Mouse (Mus musculus): Measurements from ENCODE around the gene Tbc1d9b. TPM values are rescaled to one million over a fixed set of nuclear protein-coding genes. Genes with fewer than 3 reads are reported as not detected.

Tbc1d9b gene
- total and polyA plus RNA-seq, 2 experiments from 2014 or later: 32.1 to 62.6 TPM

DNA sequence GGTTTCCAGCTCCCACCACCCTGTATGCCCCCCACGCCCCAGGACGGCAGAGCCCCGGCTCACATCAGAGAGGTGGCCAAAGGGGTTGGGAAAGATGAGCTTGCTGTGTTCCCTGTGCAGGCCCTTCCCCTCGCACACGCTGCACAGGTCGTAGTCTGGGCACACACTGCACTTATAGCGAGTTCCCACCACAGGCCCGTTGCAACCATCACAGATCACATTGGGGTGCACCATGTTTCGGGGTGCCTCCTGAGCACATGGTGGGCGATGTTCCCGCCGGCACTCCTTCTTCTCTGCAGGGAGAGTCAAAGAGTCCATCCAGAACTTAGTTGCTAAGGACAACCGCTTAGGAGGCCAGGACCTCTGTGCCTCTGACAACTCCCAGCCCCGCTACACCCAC is 76.1 kb downstream of the Tbc1d9b start:
- WGBS: 97% methylated on average over 14 of the region's 14 CpGs
- Histone ChIP-seq H3K4me1 (ENCODE audit: insufficient read depth, low read length) (0 out of 2 replicates have a peak, but pooled peaks cover 8% of the 10 kb centered on the region), H3K36me3 (ENCODE audit: insufficient read depth, low read length) (peaks cover 47% of the 10 kb centered on the region), H3K27ac (no peak overlapping the region), H3K27me3 (ENCODE audit: insufficient read depth, low read length) (no peaks in the 10 kb centered on the region), H3K4me3 (ENCODE audit: low read length) (no peak overlapping the region), H3K4me2 (ENCODE audit: low read depth, low read length) (no peak overlapping the region), H3K9ac (replicated peaks; ENCODE audit: low read length) (no peak overlapping the region), H3K9me3 (ENCODE audit: low read length) (no peaks in the 10 kb centered on the region)
- DNase-seq (ENCODE audit: low spot score): no peak
- TF ChIP-seq CTCF (IDR thresholded peaks at IDR 0.05; ENCODE audit: low read depth): no peak
- ATAC-seq: no peak

DNA sequence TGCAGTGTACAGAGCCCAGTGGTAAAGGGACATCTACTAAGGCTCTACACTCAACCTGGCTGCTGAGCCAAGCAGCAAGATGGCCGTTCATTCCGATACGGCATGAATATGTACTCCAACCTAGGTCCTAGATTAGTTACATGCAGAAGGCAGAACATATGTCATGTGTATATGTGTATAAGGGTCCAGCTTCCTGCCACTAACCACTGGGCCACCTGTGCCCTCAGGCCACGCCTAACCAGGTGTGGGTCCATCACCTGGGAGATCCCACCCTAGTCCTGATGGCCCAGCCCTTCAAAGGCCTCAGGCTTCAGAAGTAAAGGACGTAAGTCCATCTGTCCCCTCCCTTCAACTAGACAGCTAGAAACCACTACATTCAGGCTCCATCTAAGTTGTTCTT is 76.8 kb downstream of the Tbc1d9b start:
- H3K36me3 ChIP-seq (ENCODE audit: insufficient read depth, low read length): peaks cover 40% of the 10 kb centered on the region
- no peaks in the 10 kb centered on the region for H3K9me3 ChIP-seq (ENCODE audit: low read length)
- H3K9ac ChIP-seq (replicated peaks; ENCODE audit: low read length): no peak overlapping the region
- ATAC-seq (no peak), DNase-seq (ENCODE audit: low spot score) (no peak)
- WGBS: 97% methylated on average over 5 of the region's 5 CpGs
- no peak overlapping the region for H3K4me3 ChIP-seq (ENCODE audit: low read length)
- no peak overlapping the region for H3K27ac ChIP-seq
- H3K4me2 ChIP-seq (ENCODE audit: low read depth, low read length): no peak overlapping the region
- no peak for TF ChIP-seq CTCF (IDR thresholded peaks at IDR 0.05; ENCODE audit: low read depth)
- 0 out of 2 replicates have a peak, but pooled peaks cover 8% of the 10 kb centered on the region for H3K4me1 ChIP-seq (ENCODE audit: insufficient read depth, low read length)
- H3K27me3 ChIP-seq (ENCODE audit: insufficient read depth, low read length): no peaks in the 10 kb centered on the region

DNA sequence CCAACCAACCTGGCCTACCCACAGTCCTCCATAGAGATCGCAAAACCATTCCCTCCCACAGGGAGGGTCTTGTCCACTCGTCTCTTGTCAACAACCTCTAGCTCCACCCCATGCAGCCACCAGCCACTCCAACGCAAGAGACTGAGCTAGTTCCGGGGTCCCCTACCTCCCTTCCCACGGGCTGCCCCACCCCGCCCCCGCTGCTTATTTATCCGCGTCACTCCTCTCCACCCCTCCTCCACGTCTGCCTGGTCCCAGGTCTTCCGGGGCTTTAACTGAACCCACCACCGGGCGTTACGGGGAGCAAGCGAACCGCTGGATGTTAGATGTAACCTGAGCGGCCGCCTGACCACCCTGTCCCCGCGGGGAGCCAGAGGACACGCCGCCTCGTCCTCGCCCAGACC is 78.9 kb downstream of the Tbc1d9b start:
- peaks cover 28% of the 10 kb centered on the region for H3K36me3 ChIP-seq (ENCODE audit: insufficient read depth, low read length)
- peak overlapping the region; percentile 81 for H3K4me3 ChIP-seq (ENCODE audit: low read length)
- H3K4me2 ChIP-seq (ENCODE audit: low read depth, low read length): peak overlapping the region; percentile 66
- under 1% methylated on average over 24 of the region's 24 CpGs for WGBS
- TF ChIP-seq CTCF (IDR thresholded peaks at IDR 0.05; ENCODE audit: low read depth): no peak
- peak overlapping the region; percentile 95 for H3K9ac ChIP-seq (replicated peaks; ENCODE audit: low read length)
- ATAC-seq (peak; percentile 96), DNase-seq (ENCODE audit: low spot score) (peak; percentile 96)
- peak overlapping the region; percentile 99 for H3K27ac ChIP-seq
- no peaks in the 10 kb centered on the region for H3K27me3 ChIP-seq (ENCODE audit: insufficient read depth, low read length)
- no peaks in the 10 kb centered on the region for H3K9me3 ChIP-seq (ENCODE audit: low read length)
- 0 out of 2 replicates have a peak, but pooled peaks cover 13% of the 10 kb centered on the region for H3K4me1 ChIP-seq (ENCODE audit: insufficient read depth, low read length)

DNA sequence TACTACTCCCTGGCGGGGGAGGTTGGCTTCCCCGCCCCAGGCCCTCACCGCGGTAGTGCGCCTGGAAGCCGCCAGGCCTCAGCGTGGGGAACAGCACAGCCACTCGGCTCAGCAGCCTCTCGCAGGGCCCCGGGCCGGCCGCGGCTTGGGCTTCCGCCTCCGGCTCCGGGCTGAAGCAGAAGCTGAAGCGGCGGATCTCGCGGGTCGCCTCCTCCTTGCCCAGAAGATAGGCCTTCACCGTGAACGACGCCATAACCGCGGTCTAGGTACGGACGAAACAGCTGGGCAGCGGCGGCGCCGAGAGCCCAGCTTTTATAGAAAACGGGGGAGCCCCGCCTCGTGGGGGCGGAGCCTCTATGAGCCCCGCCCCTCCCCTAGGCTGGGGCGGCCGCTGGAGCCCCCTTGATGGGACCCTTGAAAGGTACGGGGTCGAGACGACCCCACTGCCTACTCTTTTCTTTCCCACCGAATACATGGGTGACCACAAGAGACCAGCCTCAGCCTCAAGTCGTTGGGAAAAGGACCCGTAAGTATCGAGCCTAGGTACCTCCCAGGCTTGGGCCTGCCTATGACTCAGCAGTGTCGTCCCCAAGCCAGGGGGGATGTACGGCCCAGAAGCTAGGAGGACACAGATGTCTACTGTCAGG is 79.4 kb downstream of the Tbc1d9b start, which contains the start of the genes Sqstm1 and Mgat4b:
Sqstm1 (minus strand) TSS at position 323 of the 647 bp plus-strand sequence.
Mgat4b (plus strand) TSS at position 386 of the 647 bp plus-strand sequence.
- Histone ChIP-seq H3K4me1 (ENCODE audit: insufficient read depth, low read length) (peaks cover 16% of the 10 kb centered on the region; the same call in 1 of the 2 replicates), H3K27me3 (ENCODE audit: insufficient read depth, low read length) (no peaks in the 10 kb centered on the region), H3K9me3 (ENCODE audit: low read length) (no peaks in the 10 kb centered on the region), H3K27ac (peak within 1 kb of the TSS; percentile 99), H3K9ac (replicated peaks; ENCODE audit: low read length) (peak within 1 kb of the TSS; percentile 95), H3K36me3 (ENCODE audit: insufficient read depth, low read length) (peaks cover 23% of the 10 kb centered on the region), H3K4me2 (ENCODE audit: low read depth, low read length) (peak within 1 kb of the TSS; percentile 66), H3K4me3 (ENCODE audit: low read length) (peak within 1 kb of the TSS; percentile 81)
- DNase-seq (ENCODE audit: low spot score): peak; percentile 91
- ATAC-seq: peak; percentile 72
- TF ChIP-seq CTCF (IDR thresholded peaks at IDR 0.05; ENCODE audit: low read depth): peak; percentile 23; the same call in 1 of the 2 replicates
- WGBS: under 1% methylated on average over 47 of the region's 48 CpGs

DNA sequence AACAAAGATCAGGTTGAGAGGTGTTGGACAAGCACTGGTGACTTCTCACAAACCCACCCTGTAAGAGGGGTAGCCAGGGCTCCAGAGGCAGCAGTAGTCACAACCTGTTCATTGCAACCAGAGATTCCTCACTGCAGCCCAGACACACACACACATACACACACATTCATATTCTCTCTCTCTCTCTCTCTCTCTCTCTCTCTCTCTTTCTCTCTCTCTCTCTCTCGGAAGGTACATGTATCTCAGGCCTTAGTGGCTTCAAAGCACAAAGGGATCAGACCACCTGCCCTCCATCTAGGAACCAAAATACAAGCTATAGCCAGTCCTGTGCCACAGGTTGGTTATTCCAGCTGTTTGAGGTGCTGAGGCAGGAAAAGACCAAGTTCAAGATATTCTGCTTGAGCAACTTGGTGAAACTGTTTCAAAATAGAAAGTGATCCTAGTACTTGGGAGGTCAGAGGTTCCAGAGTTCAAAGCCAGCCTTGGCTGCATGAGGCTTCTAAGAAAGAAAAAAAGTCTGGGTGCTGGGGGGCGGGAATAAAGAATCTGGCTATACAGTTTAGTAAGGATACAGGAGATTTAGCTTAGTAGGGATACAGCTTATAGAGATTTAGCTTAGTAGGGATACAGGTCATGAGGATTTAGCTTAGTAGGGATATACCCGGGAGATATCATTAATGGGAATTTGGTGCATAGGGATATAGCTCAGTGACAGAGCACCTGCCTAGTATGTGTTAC is 80.3 kb downstream of the Tbc1d9b start:
- peak overlapping the region; percentile 66 for H3K4me2 ChIP-seq (ENCODE audit: low read depth, low read length)
- ATAC-seq (no peak), DNase-seq (ENCODE audit: low spot score) (no peak)
- 83% methylated on average over 3 of the region's 3 CpGs for WGBS
- H3K27me3 ChIP-seq (ENCODE audit: insufficient read depth, low read length): no peaks in the 10 kb centered on the region
- peak overlapping the region; percentile 99 for H3K27ac ChIP-seq
- no peak for TF ChIP-seq CTCF (IDR thresholded peaks at IDR 0.05; ENCODE audit: low read depth)
- H3K9ac ChIP-seq (replicated peaks; ENCODE audit: low read length): no peak overlapping the region
- no peaks in the 10 kb centered on the region for H3K9me3 ChIP-seq (ENCODE audit: low read length)
- peaks cover 18% of the 10 kb centered on the region; the same call in 1 of the 2 replicates for H3K4me1 ChIP-seq (ENCODE audit: insufficient read depth, low read length)
- peaks cover 14% of the 10 kb centered on the region for H3K36me3 ChIP-seq (ENCODE audit: insufficient read depth, low read length)
- peak overlapping the region; percentile 81; the same call in 1 of the 2 replicates for H3K4me3 ChIP-seq (ENCODE audit: low read length)

DNA sequence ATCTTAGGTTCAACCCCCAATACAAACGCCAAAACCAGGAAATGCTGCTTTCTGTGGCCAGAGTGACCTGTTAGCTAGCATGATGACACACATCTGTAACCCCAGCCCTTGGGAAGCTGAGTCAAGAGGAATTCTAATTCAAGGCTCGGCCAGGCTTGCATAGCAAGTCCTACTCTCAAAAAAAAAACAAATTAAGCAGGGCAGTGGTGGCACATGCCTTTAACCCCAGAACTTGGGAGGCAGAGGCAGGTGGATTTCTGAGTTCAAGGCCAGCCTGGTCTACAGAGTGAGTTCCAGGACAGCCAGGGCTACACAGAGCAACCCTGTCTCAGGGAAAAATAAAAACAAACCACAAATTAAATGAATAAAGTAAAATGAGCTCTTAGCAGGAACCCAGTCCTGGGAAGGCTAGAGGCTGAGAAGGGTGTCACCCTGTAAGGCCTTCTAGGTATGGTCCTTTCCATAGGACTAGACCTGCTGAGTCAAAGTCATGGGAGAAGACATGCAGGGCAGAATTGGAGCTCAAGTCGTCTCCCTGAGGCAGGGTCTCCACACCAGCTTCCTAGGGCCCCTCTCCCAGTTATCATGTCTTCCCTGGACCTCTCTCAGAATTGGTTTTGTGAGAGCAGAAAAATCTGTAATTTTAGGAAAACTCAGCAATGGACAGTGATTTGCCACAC is 81.0 kb downstream of the Tbc1d9b start:
- H3K9ac ChIP-seq (replicated peaks; ENCODE audit: low read length): no peak overlapping the region
- WGBS: 75% methylated on average over 3 of the region's 3 CpGs
- H3K4me2 ChIP-seq (ENCODE audit: low read depth, low read length): no peak overlapping the region

More for the DNA sequence above, 81.0 kb downstream of the Tbc1d9b start:
- Histone ChIP-seq H3K4me3 (ENCODE audit: low read length) (no peak overlapping the region), H3K27ac (0 out of 2 replicates have a peak overlapping the region, but pooled peaks have one; percentile 11), H3K9me3 (ENCODE audit: low read length) (no peaks in the 10 kb centered on the region), H3K27me3 (ENCODE audit: insufficient read depth, low read length) (no peaks in the 10 kb centered on the region), H3K36me3 (ENCODE audit: insufficient read depth, low read length) (peaks cover 7% of the 10 kb centered on the region), H3K4me1 (ENCODE audit: insufficient read depth, low read length) (peaks cover 18% of the 10 kb centered on the region; the same call in 1 of the 2 replicates)
- no peak for DNase-seq (ENCODE audit: low spot score)
- no peak for TF ChIP-seq CTCF (IDR thresholded peaks at IDR 0.05; ENCODE audit: low read depth)
- no peak for ATAC-seq

Data from hindbrain, postnatal 0 days (tissue).